Mouse (Mus musculus): Measurements from ENCODE around the gene Pyy.

DNA sequence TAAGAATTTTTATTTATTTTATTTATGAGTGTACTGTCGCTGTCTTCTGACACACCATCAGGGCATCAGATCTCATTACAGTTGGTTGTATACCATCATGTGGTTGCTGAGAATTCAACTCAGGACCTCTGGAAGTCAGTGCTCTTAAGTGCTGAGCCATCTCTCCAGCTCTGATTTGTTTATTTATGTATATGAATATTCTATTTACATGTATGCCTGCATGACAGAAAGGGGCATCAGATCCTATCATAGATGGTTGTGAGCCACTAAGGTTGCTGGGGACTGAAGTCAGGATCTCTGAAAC, 49.1 kb upstream of the Pyy start:
- TF ChIP-seq GATA1 (IDR thresholded peaks at IDR 0.05; ENCODE audit: borderline replicate concordance, low read length) (no peak), FLI1 (IDR thresholded peaks at IDR 0.05; ENCODE audit: low read length) (no peak)
